Mouse (Mus musculus) induced T-regulatory cell, adult 2 months (primary cell): Measurements from ENCODE around the gene Mob1b.
A peak's percentile ranks its signal among the peaks of the same experiment; 100 is the strongest.

Experiments used
- DNase-seq: peaks from one replicate; pipeline ENCODE4 v3.0.0-alpha.2; 2012; ENCODE audit warnings: low read depth

Gene Mob1b

DNA sequence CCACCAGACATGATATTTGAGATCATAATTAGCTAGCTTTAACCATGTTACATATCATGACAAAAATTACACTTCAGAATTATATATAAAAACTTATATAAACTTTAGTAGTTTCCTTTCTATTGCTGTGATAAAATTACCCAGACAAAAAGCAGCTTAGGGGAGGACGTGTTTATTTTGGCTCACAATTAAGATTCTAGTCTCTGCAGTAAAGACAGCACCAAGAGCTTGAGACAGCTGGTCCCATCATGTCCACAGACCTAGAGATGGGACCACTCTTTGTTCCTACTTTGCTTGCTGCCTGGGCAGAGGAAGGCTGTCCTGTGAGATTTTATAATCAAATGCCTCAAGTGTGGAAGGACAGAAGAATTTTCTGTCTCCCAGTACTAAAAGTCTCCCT lies 64.4 kb downstream of the Mob1b start:
- no peak for DNase-seq

DNA sequence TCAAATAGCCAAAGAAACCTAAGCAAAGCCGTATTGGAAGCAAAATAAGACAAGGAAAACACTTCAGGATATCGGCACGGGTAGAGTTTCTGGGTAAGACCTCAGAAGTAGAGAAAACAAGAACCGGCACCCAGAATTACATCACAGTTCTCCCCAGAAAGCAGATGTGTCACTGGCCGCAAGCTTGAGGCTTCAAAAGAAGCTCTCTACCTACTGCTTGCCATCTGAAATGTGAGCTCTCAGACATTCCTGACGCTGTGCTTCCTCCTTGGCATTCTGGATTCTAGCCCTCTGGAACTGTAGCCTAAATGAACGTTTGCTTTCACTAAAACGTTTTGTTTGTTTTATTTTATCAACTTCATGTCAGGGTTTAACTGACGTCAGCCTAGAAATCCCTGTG lies 70.0 kb downstream of the Mob1b start:
- DNase-seq = no peak

GRCm38 (mm10) chr5:88791256-88792245 lies 70.9 kb downstream of the Mob1b start:
- peak; percentile 69 for DNase-seq

DNA sequence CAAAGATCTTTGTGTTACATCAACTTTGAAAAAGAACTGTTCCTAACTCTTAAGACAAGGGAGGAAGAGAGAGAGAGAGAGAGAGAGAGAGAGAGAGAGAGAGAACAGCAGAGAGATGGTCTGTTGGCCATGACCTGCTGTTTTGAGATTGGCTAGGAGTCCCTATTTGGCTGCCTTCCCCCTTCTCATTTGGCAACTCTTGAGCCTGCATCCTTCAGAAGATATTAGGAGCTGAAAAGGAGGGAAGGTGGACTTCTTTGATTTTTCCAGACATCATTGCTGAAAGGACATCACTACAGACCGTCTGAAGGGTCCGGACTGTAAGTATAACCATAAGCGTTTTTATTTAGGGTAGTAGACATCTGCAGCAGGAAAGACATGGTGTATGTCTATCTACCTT lies 73.0 kb downstream of the Mob1b start:
- no peak for DNase-seq

DNA sequence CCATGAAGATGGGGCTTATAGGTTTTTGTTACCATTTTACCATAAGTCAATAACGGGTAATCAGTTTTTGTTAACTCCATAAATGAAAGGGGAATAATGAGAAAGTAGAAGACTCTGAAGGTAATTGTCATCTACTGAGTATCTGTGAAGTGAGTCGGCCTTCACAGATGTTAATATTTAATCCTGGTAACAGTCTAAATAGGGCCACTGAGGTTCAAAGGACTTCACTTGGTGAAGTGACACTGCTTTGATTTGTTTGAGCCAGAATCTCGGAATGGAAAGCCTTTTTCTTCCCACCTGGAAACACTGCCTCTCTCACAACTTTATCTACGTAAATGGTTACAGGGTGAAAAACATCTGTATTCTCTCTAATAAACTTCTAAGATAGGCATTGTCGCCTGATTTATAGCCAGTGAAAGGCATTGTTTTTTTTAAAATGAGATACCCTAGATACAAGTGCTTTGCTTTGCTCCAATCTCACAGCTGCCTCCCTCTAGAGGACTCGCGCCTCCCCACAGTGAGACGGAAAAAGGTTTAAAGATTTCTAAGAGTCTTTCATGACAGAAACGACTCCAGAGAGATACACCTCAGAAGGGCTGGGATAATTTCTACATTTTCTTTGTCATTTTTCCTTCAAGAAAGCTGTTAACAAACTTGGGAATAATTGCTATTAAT lies 75.4 kb downstream of the Mob1b start:
- no peak for DNase-seq

DNA sequence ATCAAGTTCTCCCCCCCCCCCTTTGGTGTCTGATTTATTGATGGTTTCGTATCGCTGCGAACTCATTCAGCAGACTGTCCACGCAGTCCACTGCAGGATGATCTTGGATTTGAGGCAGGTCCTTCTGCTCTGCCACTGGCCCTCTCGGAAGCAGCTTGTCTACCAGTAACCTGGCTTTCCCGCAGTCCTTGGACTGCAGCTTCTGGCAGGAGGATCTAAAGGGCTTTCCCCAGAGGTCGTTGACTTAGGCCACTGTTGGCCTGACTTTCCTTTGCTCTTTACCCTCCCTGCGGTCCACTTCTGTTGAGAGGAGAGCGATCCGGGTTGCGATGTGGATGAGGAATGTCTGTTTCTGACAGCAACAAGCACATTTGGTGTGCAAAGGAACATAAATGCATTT lies 75.9 kb downstream of the Mob1b start:
- DNase-seq = no peak

DNA sequence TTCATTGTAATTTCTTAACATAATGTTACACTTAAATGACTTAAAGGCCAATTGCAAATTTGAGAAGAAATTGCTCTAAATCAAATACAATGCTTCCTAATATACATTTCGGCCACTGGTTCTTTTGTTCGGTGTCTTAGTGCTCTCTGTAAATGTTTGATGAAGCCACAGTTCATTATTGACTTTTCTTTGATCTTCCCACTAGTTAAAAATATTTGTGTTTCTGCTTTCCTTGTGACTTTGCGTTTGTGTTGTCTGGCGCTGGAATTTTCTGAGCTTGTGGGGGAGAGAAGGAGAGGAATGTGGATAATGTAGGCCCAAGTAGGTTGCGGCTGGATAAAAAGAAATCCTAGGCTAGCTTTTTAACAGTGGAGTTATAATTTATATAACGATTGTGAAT lies 76.5 kb downstream of the Mob1b start:
- no peak for DNase-seq

DNA sequence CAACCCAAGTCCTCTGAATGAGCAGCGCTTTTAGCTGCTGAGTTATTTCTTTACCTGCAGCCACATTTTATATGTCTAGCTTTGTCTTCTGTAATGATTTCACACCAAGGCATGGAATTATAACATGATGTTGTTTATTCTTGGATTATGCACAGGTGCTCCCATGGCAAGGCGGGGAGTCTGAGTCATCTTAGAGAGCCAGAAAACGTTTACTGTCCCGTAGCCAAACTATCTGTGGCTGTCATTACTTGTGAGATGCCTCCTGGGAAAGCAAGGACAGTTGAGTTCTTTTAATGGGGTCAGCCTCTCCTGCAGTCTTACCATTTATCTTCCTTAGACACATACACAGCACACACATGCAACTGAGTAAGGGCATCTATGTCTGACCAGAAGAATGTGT lies 85.0 kb downstream of the Mob1b start:
- no peak for DNase-seq

GRCm38 (mm10) chr5:88806278-88806677 lies 85.6 kb downstream of the Mob1b start:
- DNase-seq = no peak

DNA sequence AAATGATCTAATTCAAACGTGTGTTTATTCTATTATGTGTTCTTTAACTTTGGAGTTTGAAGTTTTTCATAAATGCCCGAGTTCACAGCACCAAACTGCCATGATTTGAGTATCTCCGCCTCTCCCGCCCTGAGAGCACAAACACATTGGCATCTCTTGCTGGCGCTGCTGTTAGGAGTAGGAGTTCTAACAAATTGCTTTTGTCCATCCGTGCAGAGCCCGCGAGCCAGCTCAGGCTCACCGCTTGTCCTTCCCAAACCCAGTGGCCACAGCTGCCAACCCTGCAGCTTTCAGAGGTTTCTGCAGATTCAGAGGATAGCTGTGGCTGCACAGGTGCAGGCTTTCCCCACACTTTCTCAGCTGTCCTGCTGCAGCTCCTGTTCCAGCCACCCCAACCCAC lies 86.7 kb downstream of the Mob1b start:
- no peak for DNase-seq

- no peak for DNase-seq
These were observed 92.5 kb downstream of the Mob1b start for GRCm38 (mm10) chr5:88813188-88813587.
